Mouse (Mus musculus): ENCODE results near the gene Azi2. TPM values are rescaled to one million over a fixed set of nuclear protein-coding genes. Genes with fewer than 3 reads are reported as not detected.

Gene Azi2
- polyA plus RNA-seq (2015; fragmentation: Nextera tagmentation; extraction: Ambion mirVana), result 58.4 and 59.5 TPM in 2 replicates

DNA sequence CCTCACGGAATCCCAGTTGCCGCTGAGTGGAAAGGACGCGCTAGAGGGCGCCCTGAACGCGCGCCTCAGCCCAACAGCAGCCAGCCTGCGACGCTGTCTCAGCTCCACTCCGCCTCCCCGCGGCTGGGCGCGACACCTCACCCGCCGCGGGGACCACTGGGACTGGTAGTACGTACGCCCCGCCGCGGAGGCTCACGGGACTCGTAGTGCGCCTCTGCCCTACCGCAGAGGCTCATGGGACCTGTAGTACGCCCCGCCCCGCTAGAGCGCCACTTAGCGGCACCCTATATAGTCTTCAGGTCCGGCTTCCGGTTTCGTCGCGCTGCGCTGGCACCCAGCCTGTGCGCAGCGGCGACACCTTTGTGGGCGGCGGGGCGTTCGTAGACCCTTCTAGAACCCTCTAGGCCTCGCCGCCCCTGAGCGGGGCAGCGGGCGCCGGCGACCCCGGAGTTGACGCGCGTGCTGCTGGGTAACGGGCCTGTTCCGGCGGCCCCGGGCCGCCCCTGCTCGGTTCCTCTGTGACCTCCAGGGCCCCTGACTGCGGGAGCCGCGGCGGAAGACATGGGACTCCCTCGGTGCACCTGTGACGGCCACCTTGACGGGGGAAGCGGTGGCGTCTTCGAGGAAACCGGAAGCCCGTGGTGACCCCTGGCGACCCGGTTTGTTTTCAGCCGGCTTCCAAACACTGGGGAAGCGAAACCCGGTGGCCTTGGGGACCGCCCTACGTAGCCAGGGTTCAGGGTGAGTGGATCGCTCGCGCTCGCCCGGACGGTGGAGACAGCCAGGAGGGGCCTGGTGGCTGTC, at the start of gene Azi2:
Gene Azi2 (plus strand): TSS at position 282 of the 804 bp plus-strand sequence.
- Histone ChIP-seq H3K4me3 (ENCODE audit: low read depth, low read length) (peak within 1 kb of the TSS; percentile 96), H3K36me3 (ENCODE audit: insufficient read depth, low read length) (no peaks in the 10 kb centered on the region), H3K9ac (replicated peaks; ENCODE audit: low read depth) (peak within 1 kb of the TSS; percentile 88), H3K4me1 (ENCODE audit: insufficient read depth, low read depth, low read length) (peaks cover 6% of the 10 kb centered on the region; the same call in 1 of the 2 replicates), H3K9me3 (ENCODE audit: low read length) (no peaks in the 10 kb centered on the region), H3K27me3 (replicated peaks; ENCODE audit: insufficient read depth, low read length) (no peaks in the 10 kb centered on the region), H3K4me2 (replicated peaks; ENCODE audit: low read depth, low read length) (peak within 1 kb of the TSS; percentile 64), H3K27ac (ENCODE audit: low read length) (peak within 1 kb of the TSS; percentile 99)
- TF ChIP-seq EP300 (IDR thresholded peaks at IDR 0.05), result no peak
- TF ChIP-seq CTCF (IDR thresholded peaks at IDR 0.05), result peak; percentile 97
- WGBS, result under 1% methylated on average over 79 of the region's 87 CpGs
- peak; percentile 99 for DNase-seq (ENCODE audit: low spot score)
- peak; percentile 99 for ATAC-seq

DNA sequence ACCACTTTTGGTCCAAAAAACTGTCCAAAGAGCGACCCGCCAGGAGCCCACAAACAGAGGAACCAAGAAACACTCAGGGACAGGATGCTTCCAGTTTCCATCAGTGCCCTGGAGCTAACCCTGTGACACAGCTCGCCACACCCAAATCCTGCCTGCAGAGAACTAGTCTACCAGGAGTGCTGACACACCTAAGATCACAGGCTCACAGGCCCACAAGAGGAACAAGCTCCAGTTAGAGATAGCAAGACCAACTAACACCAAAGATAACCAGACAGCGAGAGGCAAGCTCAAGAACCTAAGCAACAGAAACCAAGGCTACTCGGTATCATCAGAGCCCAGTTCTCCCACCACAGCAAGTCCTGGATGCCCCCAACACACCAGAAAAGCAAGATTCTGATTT, 43.7 kb upstream of the Azi2 start:
- Histone ChIP-seq H3K27ac (ENCODE audit: low read length) (no peak overlapping the region), H3K4me1 (ENCODE audit: insufficient read depth, low read depth, low read length) (no peaks in the 10 kb centered on the region), H3K27me3 (replicated peaks; ENCODE audit: insufficient read depth, low read length) (no peaks in the 10 kb centered on the region), H3K4me3 (ENCODE audit: low read depth, low read length) (no peak overlapping the region), H3K9ac (replicated peaks; ENCODE audit: low read depth) (no peak overlapping the region), H3K9me3 (ENCODE audit: low read length) (no peaks in the 10 kb centered on the region), H3K36me3 (ENCODE audit: insufficient read depth, low read length) (no peaks in the 10 kb centered on the region), H3K4me2 (replicated peaks; ENCODE audit: low read depth, low read length) (no peak overlapping the region)
- 90% methylated on average over 5 of the region's 5 CpGs for WGBS
- ATAC-seq (no peak), DNase-seq (ENCODE audit: low spot score) (no peak)
- TF ChIP-seq EP300 (IDR thresholded peaks at IDR 0.05) (no peak), CTCF (IDR thresholded peaks at IDR 0.05) (no peak)

DNA sequence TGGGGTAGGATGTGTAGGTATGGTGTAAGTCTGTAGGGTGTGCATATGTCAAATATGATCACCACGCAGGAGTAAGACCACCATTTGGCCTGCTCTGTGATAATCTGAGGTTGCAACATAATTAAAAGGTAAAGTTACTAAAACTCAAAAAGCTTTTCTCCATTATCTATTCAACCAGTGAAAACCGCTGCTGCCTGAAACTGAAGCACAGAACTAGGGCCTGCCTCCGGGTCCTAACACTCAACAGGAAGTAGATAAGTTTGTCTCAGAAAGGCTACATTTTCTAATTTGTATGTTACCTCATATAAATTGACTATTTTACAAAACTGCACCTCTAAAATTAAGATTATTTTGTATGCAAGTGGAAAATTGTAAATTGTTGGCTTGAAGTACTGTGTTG, 38.8 kb upstream of the Azi2 start:
- no peak for DNase-seq (ENCODE audit: low spot score)
- no peak overlapping the region for H3K27ac ChIP-seq (ENCODE audit: low read length)
- no peak for ATAC-seq
- H3K27me3 ChIP-seq (replicated peaks; ENCODE audit: insufficient read depth, low read length), result no peaks in the 10 kb centered on the region
- H3K36me3 ChIP-seq (ENCODE audit: insufficient read depth, low read length), result no peaks in the 10 kb centered on the region
- TF ChIP-seq CTCF (IDR thresholded peaks at IDR 0.05), result no peak
- no peak for TF ChIP-seq EP300 (IDR thresholded peaks at IDR 0.05)
- H3K4me3 ChIP-seq (ENCODE audit: low read depth, low read length), result no peak overlapping the region
- no peak overlapping the region for H3K9ac ChIP-seq (replicated peaks; ENCODE audit: low read depth)
- H3K4me1 ChIP-seq (ENCODE audit: insufficient read depth, low read depth, low read length), result no peaks in the 10 kb centered on the region
- H3K4me2 ChIP-seq (replicated peaks; ENCODE audit: low read depth, low read length), result no peak overlapping the region
- WGBS, result 81% methylated on average over 3 of the region's 3 CpGs
- H3K9me3 ChIP-seq (ENCODE audit: low read length), result no peaks in the 10 kb centered on the region

DNA sequence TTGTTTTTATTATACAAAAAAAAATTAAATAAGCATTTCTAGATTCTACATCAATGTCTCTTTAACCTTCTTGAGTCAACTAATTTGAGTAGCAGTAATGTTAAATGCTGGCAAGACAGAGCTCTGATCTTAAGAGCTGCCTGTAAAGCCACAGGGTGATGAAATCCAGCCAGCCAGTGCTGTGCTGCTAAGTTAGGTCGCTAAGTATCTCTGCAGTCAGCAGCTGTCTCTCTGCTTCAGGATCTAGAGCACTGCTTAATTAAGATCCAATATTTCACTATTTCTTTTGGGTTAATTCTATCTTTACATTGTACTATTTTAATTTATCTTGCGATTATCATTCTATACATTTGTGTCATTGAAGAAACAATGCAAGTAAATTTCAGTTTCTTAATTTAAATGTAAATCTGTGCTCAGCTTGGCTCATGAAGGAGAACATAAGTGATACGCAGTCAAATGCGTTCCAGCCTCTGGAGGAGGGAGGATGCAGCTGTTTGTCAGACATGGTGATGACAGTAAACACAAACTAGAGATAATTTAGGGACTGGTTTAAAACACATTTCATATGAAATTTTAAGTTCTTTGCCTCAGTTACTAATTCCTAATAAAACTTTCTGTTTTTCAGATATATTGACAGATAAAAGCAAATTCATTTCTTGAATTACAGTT, 36.9 kb upstream of the Azi2 start:
- no peak for ATAC-seq
- 59% methylated on average over 4 of the region's 4 CpGs for WGBS
- TF ChIP-seq EP300 (IDR thresholded peaks at IDR 0.05), result no peak
- TF ChIP-seq CTCF (IDR thresholded peaks at IDR 0.05), result no peak
- Histone ChIP-seq H3K27ac (ENCODE audit: low read length) (no peak overlapping the region), H3K36me3 (ENCODE audit: insufficient read depth, low read length) (no peaks in the 10 kb centered on the region), H3K4me2 (replicated peaks; ENCODE audit: low read depth, low read length) (no peak overlapping the region), H3K4me1 (ENCODE audit: insufficient read depth, low read depth, low read length) (no peaks in the 10 kb centered on the region), H3K9ac (replicated peaks; ENCODE audit: low read depth) (no peak overlapping the region), H3K27me3 (replicated peaks; ENCODE audit: insufficient read depth, low read length) (no peaks in the 10 kb centered on the region), H3K4me3 (ENCODE audit: low read depth, low read length) (no peak overlapping the region), H3K9me3 (ENCODE audit: low read length) (no peaks in the 10 kb centered on the region)
- DNase-seq (ENCODE audit: low spot score), result peak; percentile 8

DNA sequence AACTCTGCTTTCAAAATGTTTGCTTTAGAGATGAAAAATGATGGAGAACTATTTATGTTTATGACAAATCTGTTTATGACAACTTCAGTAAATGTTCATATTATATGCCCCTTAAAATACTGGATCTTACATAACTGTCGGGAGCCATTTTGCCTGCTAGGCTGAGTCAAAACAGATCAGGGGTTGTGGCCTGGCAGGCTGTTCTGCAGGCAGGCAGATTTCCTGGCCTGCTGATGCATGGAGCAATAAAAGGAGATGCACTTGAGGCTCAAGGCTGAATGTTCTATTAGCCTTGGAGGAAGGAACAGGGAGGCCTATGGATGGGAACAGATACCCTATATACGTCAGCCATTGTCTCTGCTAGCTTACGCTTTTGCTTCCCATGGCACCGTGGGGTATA, 36.4 kb upstream of the Azi2 start:
- DNase-seq (ENCODE audit: low spot score) (peak; percentile 6), ATAC-seq (no peak)
- WGBS, result 71% methylated on average over 4 of the region's 4 CpGs
- H3K4me3 ChIP-seq (ENCODE audit: low read depth, low read length), result no peak overlapping the region
- TF ChIP-seq CTCF (IDR thresholded peaks at IDR 0.05) (no peak), EP300 (IDR thresholded peaks at IDR 0.05) (no peak)
- no peak overlapping the region for H3K9ac ChIP-seq (replicated peaks; ENCODE audit: low read depth)
- no peaks in the 10 kb centered on the region for H3K27me3 ChIP-seq (replicated peaks; ENCODE audit: insufficient read depth, low read length)
- no peaks in the 10 kb centered on the region for H3K4me1 ChIP-seq (ENCODE audit: insufficient read depth, low read depth, low read length)
- no peak overlapping the region for H3K27ac ChIP-seq (ENCODE audit: low read length)
- H3K36me3 ChIP-seq (ENCODE audit: insufficient read depth, low read length), result no peaks in the 10 kb centered on the region
- H3K4me2 ChIP-seq (replicated peaks; ENCODE audit: low read depth, low read length), result no peak overlapping the region
- H3K9me3 ChIP-seq (ENCODE audit: low read length), result no peaks in the 10 kb centered on the region

DNA sequence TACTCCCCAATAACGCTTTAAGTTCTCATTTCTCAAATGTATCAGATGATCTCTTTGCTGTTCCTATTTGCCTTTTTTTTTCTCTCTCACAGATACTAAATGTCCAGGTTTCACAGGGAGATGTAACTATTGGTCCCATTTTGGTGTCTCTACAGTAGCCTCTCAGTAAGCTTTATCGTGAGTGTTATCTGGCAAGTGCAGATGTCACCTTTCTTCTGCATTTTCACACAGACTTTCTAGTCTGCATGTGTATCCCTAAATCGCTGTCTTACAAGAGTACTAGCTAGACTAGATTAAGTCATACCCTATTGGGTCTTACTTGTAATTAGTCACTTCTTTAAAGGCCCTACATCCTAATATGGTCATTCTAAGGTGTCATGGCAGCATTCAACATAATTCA, 27.4 kb upstream of the Azi2 start:
- ATAC-seq (no peak), DNase-seq (ENCODE audit: low spot score) (no peak)
- no peaks in the 10 kb centered on the region for H3K9me3 ChIP-seq (ENCODE audit: low read length)
- TF ChIP-seq EP300 (IDR thresholded peaks at IDR 0.05), result no peak
- TF ChIP-seq CTCF (IDR thresholded peaks at IDR 0.05), result no peak
- no peak overlapping the region for H3K9ac ChIP-seq (replicated peaks; ENCODE audit: low read depth)
- no peaks in the 10 kb centered on the region for H3K27me3 ChIP-seq (replicated peaks; ENCODE audit: insufficient read depth, low read length)
- no peaks in the 10 kb centered on the region for H3K4me1 ChIP-seq (ENCODE audit: insufficient read depth, low read depth, low read length)
- 88% methylated on average over 3 of the region's 3 CpGs for WGBS
- no peak overlapping the region for H3K4me3 ChIP-seq (ENCODE audit: low read depth, low read length)
- no peaks in the 10 kb centered on the region for H3K36me3 ChIP-seq (ENCODE audit: insufficient read depth, low read length)
- H3K27ac ChIP-seq (ENCODE audit: low read length), result no peak overlapping the region
- H3K4me2 ChIP-seq (replicated peaks; ENCODE audit: low read depth, low read length), result no peak overlapping the region
